In the genomic region with DNA sequence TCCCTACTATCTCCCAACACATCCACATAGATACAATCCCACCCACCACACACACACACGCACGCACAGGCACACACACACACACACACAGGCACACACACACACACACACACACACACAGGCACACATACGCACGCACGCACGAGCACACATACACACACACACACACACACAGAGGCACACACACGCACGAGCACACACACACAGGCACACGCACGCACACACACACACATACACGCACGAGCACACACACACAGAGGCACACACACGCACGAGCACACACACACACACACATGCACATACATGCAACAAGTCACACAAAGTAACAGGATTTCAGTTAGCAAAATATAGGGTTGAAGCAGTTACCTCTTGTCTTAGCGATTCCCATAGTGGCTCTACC, we compare ENCODE assay signal across 13 mouse cellular contexts. TPM values are rescaled to one million over a fixed set of nuclear protein-coding genes. Genes with fewer than 3 reads are reported as not detected.
DNase-seq lines count a peak whose midpoint lies in the region; ATAC-seq and TF ChIP-seq lines count a peak whose summit lies in the region.
"Had no signal": no experiment of that assay in that cellular context is flagged by ENCODE, and none has a peak within 500 bp of the region (broad histone marks: within the 10 kb centered on the region; RNA-seq: fewer than 3 reads in every experiment).

No protein-coding gene starts in this region.

- H3K27me3 ChIP-seq in forebrain, embryonic 12.5 days: no peaks in the 10 kb centered on the region
- no peaks in the 10 kb centered on the region for H3K27me3 ChIP-seq in forebrain, embryonic 14.5 days (replicated peaks; ENCODE audit: control insufficient read depth, insufficient read depth, low read length)
- H3K27me3 ChIP-seq in kidney, postnatal 0 days (ENCODE audit: insufficient read depth, low read length): no peaks in the 10 kb centered on the region
- no peaks in the 10 kb centered on the region for H3K27me3 ChIP-seq in hindbrain, embryonic 14.5 days (ENCODE audit: control insufficient read depth, insufficient read depth, low read length)
- H3K27me3 ChIP-seq in neural tube, embryonic 13.5 days: no peaks in the 10 kb centered on the region

- H3K36me3 ChIP-seq in forebrain, embryonic 12.5 days (replicated peaks): 0 out of 2 replicates have a peak, but pooled peaks cover 3% of the 10 kb centered on the region
- H3K36me3 ChIP-seq in forebrain, embryonic 14.5 days (ENCODE audit: control insufficient read depth, insufficient read depth, low read length): no peaks in the 10 kb centered on the region
- H3K36me3 ChIP-seq in kidney, postnatal 0 days (ENCODE audit: insufficient read depth, low read length): no peaks in the 10 kb centered on the region
- H3K36me3 ChIP-seq in hindbrain, embryonic 14.5 days (replicated peaks; ENCODE audit: control insufficient read depth, insufficient read depth): no peaks in the 10 kb centered on the region
- H3K36me3 ChIP-seq in neural tube, embryonic 13.5 days: peaks cover 7% of the 10 kb centered on the region; the same call in 1 of the 2 replicates

- no peak for DNase-seq in forebrain, embryonic 14.5 days (ENCODE audit: low spot score)
- no peak for DNase-seq in kidney, postnatal 0 days (ENCODE audit: low spot score)
- no peak for DNase-seq in kidney, postnatal 10 days
- no peak for DNase-seq in hindbrain, embryonic 14.5 days (ENCODE audit: low spot score)
- no peak for DNase-seq in gastrocnemius, adult 8-10 months (ENCODE audit: low spot score in 2 of 2)
- no peak for DNase-seq in thymus, adult 18-20 months
- DNase-seq: adrenal gland, adult 8-10 months; B cell, adult 2 months; kidney, adult 11 months; lung, embryonic 14.5 days; right cerebral cortex, postnatal 25 days had no signal

- no peaks in the 10 kb centered on the region for H3K9me3 ChIP-seq in forebrain, embryonic 12.5 days
- no peaks in the 10 kb centered on the region for H3K9me3 ChIP-seq in forebrain, embryonic 14.5 days (replicated peaks; ENCODE audit: control insufficient read depth, low read length)
- H3K9me3 ChIP-seq in kidney, postnatal 0 days (replicated peaks; ENCODE audit: low read length): no peaks in the 10 kb centered on the region
- H3K9me3 ChIP-seq in hindbrain, embryonic 14.5 days (ENCODE audit: control insufficient read depth, low read length): no peaks in the 10 kb centered on the region
- no peaks in the 10 kb centered on the region for H3K9me3 ChIP-seq in neural tube, embryonic 13.5 days

- TF ChIP-seq CTCF in kidney, postnatal 0 days (IDR thresholded peaks at IDR 0.05; ENCODE audit: low read depth): no peak

- 81% methylated on average over 15 of the region's 15 CpGs for WGBS in forebrain, embryonic 12.5 days
- 90% methylated on average over 15 of the region's 15 CpGs for WGBS in forebrain, embryonic 14.5 days
- WGBS in kidney, postnatal 0 days: 88% methylated on average over 15 of the region's 15 CpGs
- WGBS in hindbrain, embryonic 14.5 days: 91% methylated on average over 15 of the region's 15 CpGs
- 84% methylated on average over 15 of the region's 15 CpGs for WGBS in neural tube, embryonic 13.5 days

- peaks cover 17% of the 10 kb centered on the region for H3K4me1 ChIP-seq in forebrain, embryonic 12.5 days
- peaks cover 9% of the 10 kb centered on the region for H3K4me1 ChIP-seq in forebrain, embryonic 14.5 days (ENCODE audit: control insufficient read depth, insufficient read depth, low read length)
- H3K4me1 ChIP-seq in kidney, postnatal 0 days (replicated peaks; ENCODE audit: insufficient read depth, low read length): no peaks in the 10 kb centered on the region
- peaks cover 17% of the 10 kb centered on the region for H3K4me1 ChIP-seq in hindbrain, embryonic 14.5 days (replicated peaks; ENCODE audit: control insufficient read depth, insufficient read depth, low read length)
- peaks cover 20% of the 10 kb centered on the region for H3K4me1 ChIP-seq in neural tube, embryonic 13.5 days (replicated peaks)

- ATAC-seq in forebrain, embryonic 12.5 days (ENCODE audit: low FRiP score): peak; percentile 80; the same call in 1 of the 2 replicates
- no peak for ATAC-seq in forebrain, embryonic 14.5 days
- ATAC-seq in kidney, postnatal 0 days (replicated peaks; ENCODE audit: low FRiP score, low read depth): peak; percentile 63; the same call in 1 of the 2 replicates
- peak; percentile 81 for ATAC-seq in hindbrain, embryonic 14.5 days (ENCODE audit: low FRiP score)
- peak; percentile 59; the same call in 1 of the 2 replicates for ATAC-seq in neural tube, embryonic 13.5 days (ENCODE audit: low read depth)

- no peak overlapping the region for H3K27ac ChIP-seq in forebrain, embryonic 12.5 days
- no peak overlapping the region for H3K27ac ChIP-seq in forebrain, embryonic 14.5 days (ENCODE audit: low read depth, low read length)
- no peak overlapping the region for H3K27ac ChIP-seq in kidney, postnatal 0 days
- no peak overlapping the region for H3K27ac ChIP-seq in hindbrain, embryonic 14.5 days
- H3K27ac ChIP-seq in neural tube, embryonic 13.5 days (replicated peaks): no peak overlapping the region

- H3K9ac ChIP-seq in forebrain, embryonic 12.5 days: no peak overlapping the region
- H3K9ac ChIP-seq in forebrain, embryonic 14.5 days (ENCODE audit: low read length): no peak overlapping the region
- no peak overlapping the region for H3K9ac ChIP-seq in kidney, postnatal 0 days (ENCODE audit: low read depth, low read length)
- H3K9ac ChIP-seq in hindbrain, embryonic 14.5 days: no peak overlapping the region
- no peak overlapping the region for H3K9ac ChIP-seq in neural tube, embryonic 13.5 days
- H3K9ac ChIP-seq: lung, embryonic 14.5 days had no signal

- H3K4me2 ChIP-seq in forebrain, embryonic 12.5 days: no peak overlapping the region
- no peak overlapping the region for H3K4me2 ChIP-seq in forebrain, embryonic 14.5 days (ENCODE audit: low read length)
- H3K4me2 ChIP-seq in kidney, postnatal 0 days (ENCODE audit: low read length): no peak overlapping the region
- no peak overlapping the region for H3K4me2 ChIP-seq in hindbrain, embryonic 14.5 days (replicated peaks)
- H3K4me2 ChIP-seq in neural tube, embryonic 13.5 days: no peak overlapping the region
- H3K4me2 ChIP-seq: lung, embryonic 14.5 days had no signal

- H3K4me3 ChIP-seq in forebrain, embryonic 12.5 days (replicated peaks): no peak overlapping the region
- H3K4me3 ChIP-seq in forebrain, embryonic 14.5 days (ENCODE audit: low read depth, low read length): no peak overlapping the region
- H3K4me3 ChIP-seq in kidney, postnatal 0 days (replicated peaks; ENCODE audit: low read depth, low read length): no peak overlapping the region
- H3K4me3 ChIP-seq in hindbrain, embryonic 14.5 days (replicated peaks; ENCODE audit: low read length): no peak overlapping the region
- no peak overlapping the region for H3K4me3 ChIP-seq in neural tube, embryonic 13.5 days

RNA-seq across cellular contexts. Expression of a gene that starts 51.1 kb away (rescaled TPM):
- 4.6 and 4.9 TPM in 2 replicates for polyA plus RNA-seq in forebrain, embryonic 12.5 days (2016; fragmentation: Nextera tagmentation; extraction: Ambion mirVana)
- polyA plus RNA-seq in forebrain, embryonic 14.5 days (2014; fragmentation: Nextera tagmentation; extraction: Ambion mirVana): 1.5 and 1.8 TPM in 2 replicates
- 4.2 and 5.4 TPM in 2 replicates for polyA plus RNA-seq in kidney, postnatal 0 days (2015; fragmentation: Nextera tagmentation; extraction: Ambion mirVana)
- 2.5 and 3.6 TPM in 2 replicates for polyA plus RNA-seq in hindbrain, embryonic 14.5 days (2014; fragmentation: Nextera tagmentation; extraction: Ambion mirVana)
- 2.8 and 3.8 TPM in 2 replicates for polyA plus RNA-seq in neural tube, embryonic 13.5 days (2015; fragmentation: Nextera tagmentation; extraction: Ambion mirVana)
- 10 to 100 TPM; 24.3 to 38.5 (median 31.2) TPM for total RNA-seq in gastrocnemius, adult 8-10 months (2022)
